Mouse (Mus musculus) kidney, postnatal 10 days (tissue): Measurements from ENCODE around the gene Plxnb1.

ENCODE experiments used
- DNase-seq: peaks from one replicate; pipeline ENCODE4 v3.0.0; 2021; ENCODE audit warnings: mixed read lengths

Plxnb1 gene

GRCm38 (mm10) chr9:109068095-109068735 is 27.0 kb upstream of the Plxnb1 start:
- DNase-seq: no peak

DNA sequence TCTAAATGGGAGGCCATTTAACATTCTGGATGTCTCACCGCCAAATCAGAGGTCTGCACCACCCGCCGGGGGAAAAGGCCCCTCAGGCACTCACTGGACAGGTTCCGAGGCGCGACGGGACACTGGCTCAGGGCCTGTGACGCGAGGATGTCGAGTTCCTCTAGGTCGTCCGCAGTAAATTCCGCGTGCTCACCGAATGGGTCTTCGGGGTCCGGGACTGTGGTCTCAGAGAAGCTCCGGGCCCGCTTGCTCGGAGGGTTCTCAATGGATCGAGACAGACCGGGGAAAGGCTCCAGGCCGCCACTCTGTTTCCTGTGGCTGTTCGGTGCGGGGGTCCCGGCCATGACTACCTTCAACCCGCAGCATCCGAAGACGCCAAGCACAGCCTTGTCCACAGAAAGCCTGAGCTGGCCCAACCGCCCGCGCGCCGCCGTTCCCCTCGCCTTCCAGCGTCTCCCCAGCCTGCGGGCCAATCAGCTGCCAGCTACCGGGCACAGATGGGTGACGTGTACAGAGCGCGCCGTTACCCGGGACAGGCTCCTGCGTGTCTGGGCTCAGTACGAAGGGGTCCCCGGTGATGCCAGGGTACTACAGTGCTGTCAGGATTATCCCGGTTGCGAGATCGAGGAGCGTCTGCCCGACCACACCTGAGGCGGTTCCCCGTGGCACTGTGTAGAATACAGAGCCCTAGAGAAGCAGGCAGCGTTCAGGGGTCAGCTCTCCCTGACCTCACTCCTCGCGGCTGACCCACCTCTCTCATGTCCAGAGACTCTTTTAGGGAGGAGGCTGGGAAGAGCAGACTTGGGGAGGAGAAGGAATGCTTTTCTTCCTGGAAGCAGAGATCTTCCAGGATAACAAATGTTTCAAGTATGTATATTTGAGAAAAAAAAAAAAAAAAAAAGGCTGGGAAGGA is 21.3 kb upstream of the Plxnb1 start, which contains the start of gene Atrip:
Gene Atrip (minus strand): TSS at position 464 of the 913 bp plus-strand sequence.
- DNase-seq: peak; percentile 96

DNA sequence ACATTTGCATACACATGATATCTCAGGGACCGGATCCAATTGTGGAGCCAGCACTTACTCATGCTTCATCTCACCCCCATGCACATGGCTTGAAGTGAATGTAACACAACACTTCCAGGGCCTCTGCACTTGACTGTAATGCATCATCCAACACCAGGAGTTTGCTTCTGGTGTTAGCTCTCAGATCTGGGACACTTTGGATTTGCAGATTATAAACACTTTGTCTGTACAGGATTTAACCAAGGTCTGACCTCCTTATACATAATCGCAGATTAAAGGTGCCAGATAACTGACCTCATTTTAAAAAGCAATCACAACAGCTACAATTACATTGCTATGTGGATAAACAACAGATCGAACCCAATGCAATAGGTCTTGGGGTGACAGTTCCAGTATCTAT is 14.7 kb upstream of the Plxnb1 start:
- no peak for DNase-seq

- no peak for DNase-seq
Observed at GRCm38 (mm10) chr9:109081749-109082123, 13.5 kb upstream of the Plxnb1 start.

DNA sequence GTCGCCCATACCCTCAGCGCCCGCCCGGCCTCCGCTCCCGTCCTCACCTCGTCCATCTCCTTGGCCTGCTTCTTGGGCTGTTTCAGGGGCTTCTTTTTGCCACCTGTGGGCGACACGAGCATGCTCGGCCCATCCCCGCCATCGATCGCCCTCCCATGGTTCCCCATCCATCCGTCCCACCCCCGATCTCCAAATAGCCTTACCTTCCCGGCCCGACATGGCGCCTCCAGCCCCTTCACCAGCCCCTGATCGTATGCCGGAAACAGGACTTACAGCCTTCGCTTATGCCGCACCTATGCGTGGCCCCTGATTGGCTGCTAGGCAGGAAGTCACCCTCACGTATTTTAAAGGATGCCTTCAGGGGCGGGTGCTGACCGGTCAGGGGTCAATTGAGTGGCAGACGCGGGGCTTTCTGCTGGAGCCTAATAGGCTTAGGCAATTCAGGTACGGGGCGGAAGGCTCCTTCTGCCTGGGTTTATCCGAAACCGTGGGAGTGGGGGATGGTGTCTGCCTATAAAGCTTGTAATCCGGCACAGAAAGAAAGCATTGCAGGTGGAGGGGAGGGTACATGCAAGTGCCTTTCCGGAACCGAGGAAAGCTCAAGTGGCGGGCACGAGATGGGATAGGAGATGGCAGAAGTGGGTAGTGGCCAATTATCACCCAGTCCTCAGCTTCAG is 12.9 kb upstream of the Plxnb1 start, which contains the start of the genes Ccdc51 and Tma7:
Gene Ccdc51 (plus strand): TSS at position 370 of the 677 bp plus-strand sequence.
Gene Tma7 (minus strand): TSS at position 464 of the 677 bp plus-strand sequence.
- DNase-seq: peak; percentile 87

DNA sequence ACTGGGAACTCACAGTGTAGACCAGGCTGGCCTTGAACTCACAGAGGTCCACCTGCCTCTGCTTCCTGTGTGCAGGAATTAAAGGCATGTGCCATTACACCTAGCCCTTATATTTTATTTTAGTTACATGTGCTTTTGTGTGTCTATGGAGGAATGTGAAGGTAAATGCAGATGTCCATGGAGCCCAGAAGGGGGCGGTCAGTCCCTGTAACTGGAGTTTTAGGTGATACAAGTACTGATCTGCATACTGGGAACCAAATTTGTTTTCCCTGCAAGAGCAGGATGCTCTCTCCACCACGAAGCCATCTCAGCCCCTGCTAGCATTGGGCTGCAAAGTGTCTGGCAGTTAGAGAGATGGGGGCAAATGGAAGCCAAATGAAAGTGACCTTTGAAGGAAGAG is 10.3 kb upstream of the Plxnb1 start:
- peak; percentile 52 for DNase-seq

DNA sequence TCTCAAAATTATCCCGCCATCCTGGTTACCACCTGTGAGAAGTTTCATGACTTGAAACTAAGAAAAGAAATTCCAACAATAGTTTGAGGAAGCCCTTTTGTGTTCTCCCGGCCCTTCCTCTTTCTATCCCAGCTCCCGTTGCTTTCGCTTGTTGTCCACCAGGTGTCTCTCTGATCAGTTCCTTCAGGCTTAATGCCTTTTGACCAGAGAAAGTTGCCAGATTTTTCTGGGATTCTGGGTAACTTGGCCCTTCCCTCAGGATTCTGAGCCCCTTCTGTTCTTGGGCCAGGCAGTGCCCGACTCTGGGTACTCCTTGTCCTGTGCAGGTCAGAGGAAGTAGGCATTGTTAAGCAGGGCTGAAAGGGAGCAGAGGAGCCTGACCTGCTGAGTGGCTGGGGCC is 7.2 kb upstream of the Plxnb1 start:
- DNase-seq: peak; percentile 56

DNA sequence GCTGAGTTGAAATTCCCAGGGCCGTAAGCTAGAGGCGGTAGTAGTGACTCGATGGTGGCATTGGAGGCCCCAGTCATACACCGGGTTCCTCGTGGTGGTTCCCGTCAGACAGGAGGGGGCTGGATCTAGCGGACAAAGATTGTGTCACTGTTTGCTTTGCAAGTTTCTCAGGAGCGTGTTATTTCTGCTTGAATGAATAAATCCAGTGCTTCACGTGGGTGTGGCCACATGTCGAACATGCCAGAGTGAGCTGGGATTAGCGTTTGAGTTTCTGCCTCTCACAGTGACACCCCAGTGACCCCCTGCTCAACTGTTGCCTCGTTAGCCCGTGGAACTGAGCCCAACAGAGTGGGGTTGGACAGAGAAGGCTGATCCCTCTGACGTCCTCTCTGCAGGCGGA is 4.7 kb upstream of the Plxnb1 start:
- DNase-seq: peak; percentile 40

DNA sequence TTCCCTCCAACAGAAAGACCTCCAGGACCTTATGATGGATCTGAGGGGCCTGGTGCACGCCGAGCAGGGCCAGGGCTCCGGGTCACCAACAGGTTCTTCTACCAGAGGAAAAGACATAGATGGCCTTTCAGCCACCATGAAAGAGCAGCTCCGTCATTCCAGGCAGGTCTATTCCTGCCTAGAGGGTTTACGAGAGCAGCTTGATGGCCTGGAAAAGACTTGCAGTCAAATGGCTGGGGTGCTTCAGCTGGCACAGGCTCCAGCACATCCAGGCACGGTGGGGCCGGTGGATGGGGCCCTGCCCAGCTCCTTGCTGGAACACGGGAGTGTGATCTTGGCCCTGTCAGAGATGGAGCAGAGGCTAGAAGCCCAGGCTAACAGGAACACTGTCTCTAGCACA is 3.4 kb upstream of the Plxnb1 start:
- peak; percentile 6 for DNase-seq

DNA sequence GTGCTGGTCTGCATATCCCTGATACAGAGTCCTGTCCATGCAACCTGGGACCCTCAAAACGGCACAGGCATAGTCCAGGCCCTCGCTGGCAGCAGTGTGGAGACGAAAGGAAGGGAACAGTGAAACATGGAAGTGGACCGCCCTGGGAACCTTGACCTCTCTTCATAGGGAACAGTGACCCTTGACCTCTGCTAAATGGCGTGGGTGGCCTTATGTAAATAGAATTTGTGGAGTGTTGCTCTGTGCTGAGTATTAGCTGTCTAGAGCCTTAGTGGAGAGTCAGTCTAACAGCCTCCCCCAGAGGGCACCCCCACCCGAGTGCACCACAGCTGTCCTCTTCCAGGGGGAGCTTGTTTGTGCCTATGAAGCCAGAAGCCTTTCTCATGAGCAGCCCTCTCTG is 2.4 kb upstream of the Plxnb1 start:
- DNase-seq: peak; percentile 21

GRCm38 (mm10) chr9:109093786-109094552 is 1.2 kb upstream of the Plxnb1 start:
- peak; percentile 63 for DNase-seq

DNA sequence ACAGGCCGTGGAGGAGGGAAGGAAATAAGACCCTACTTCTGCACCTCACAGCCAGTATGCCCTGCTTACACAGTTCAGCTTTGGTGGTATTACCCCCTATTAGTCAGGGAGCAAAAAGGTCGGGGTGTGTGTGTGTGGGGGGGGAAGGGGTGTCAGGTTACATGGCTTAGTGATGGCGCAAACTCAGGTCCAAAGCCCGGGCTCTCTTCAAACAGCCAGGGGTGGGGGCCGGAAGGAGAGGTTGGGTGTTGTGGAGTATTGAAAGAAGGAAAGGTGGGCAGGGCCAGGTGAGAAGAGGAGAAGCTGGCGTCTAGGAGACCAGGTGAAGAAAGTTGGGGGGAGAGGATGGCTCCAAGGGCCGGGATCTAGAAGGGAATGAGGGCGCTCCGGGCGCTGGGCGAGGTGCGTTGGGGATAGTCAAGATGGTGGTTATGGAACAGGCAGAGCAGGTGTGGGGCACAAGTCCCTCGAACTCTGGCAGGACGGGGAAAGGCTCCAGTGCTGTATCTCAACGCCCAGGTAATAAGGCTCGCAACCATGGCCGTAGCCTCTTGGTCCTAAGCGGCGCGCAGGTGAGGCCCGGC is 544 bp upstream of the Plxnb1 start:
- DNase-seq: peak; percentile 67

DNA sequence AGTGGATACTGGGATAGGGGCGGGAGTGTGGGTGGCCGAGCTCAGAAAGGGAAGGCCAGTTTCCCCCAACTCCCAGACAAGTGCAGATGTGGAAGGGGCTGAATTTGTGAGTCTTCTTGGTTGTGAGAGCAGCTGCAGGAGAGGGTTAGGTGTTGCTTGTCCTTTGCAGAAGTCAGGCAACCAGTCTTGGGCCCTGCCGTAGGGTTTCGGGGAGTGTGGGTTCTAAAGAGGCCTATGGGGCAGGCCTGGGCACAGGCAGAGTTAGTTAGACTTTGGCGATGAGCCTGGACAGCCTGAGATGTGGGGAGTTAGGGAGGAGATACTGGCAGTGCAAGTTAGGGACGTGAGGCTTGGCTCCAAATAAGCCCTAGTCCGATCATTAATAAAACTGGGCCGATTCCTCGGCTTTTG is 1.1 kb downstream of the Plxnb1 start:
- peak; percentile 34 for DNase-seq

DNA sequence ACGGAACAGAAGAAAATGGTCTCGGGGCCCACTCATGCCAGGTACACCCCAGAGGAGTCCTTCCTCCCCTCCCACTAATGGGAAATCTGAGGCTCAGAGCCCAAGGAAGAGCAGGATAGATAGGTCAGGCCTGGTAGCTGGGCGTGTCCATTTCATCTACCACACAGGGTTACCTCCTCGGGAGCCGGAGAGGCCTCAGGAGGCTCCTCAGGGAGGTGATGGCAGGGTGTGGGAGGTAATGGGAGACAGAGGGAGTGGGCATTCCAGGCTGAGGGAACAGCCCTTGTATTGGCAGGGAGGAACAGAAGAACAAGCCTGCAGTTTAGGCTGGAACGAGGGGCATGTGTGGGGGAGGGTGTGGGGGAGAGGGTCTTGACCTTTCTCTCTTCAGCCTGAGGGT is 1.7 kb downstream of the Plxnb1 start:
- peak; percentile 51 for DNase-seq

GRCm38 (mm10) chr9:109097291-109097690 is 2.1 kb downstream of the Plxnb1 start:
- no peak for DNase-seq

GRCm38 (mm10) chr9:109097831-109098230 is 2.6 kb downstream of the Plxnb1 start:
- DNase-seq: peak; percentile 58

GRCm38 (mm10) chr9:109098366-109098765 is 3.2 kb downstream of the Plxnb1 start:
- DNase-seq: no peak

- peak; percentile 91 for DNase-seq
Observed at GRCm38 (mm10) chr9:109098969-109099368, 3.8 kb downstream of the Plxnb1 start.

DNA sequence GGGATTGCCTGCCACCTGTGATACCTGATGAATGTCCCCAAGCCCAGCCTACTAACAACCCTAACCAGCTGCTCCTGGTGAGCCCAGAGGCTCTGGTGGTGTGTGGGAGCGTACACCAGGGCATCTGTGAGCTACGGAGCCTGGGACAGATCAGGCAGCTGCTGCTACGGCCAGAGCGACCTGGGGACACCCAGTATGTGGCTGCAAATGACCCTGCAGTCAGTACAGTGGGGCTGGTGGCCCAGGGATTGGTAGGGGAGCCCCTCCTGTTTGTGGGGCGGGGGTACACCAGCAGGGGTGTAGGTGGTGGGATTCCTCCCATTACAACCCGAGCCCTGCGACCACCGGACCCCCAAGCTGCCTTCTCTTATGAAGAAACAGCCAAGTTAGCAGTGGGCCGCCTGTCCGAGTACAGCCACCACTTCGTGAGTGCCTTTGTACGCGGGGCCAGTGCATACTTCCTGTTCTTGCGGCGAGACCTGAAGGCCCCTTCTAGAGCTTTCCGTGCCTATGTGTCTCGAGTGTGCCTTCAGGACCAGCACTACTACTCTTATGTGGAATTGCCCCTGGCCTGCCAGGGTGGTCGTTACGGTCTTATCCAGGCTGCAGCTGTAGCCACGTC is 5.2 kb downstream of the Plxnb1 start:
- no peak for DNase-seq

GRCm38 (mm10) chr9:109101933-109102445 is 6.8 kb downstream of the Plxnb1 start:
- no peak for DNase-seq

DNA sequence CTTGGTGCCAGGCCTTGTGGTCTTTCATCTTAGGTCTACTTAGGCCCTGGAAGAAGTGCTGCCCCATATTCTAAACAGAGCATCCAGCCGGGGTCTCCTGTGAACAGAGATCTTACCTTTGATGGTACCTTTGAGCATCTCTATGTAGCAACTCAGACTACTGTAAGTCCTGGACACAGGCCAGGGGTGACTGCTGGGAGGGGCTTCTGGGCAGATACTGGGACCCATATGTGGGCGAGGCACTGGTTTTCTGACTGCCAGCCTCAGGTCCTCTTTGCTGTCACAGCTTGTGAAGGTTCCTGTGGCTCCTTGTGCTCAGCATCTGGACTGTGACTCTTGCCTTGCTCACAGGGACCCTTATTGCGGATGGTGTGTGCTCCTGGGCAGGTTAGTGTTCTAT is 7.4 kb downstream of the Plxnb1 start:
- no peak for DNase-seq
